Mouse (Mus musculus) E14TG2a.4 (cell line): ENCODE measurements around the gene Has3.
"Not testable (repeated sequence)": the region's sequence is repeated elsewhere in the genome, so short reads cannot be mapped to it uniquely, and the experiment has no call there.

Experiments used
- CTCF ChIP-seq: conservative IDR thresholded peaks from 2 replicates; pipeline ENCODE4 v1.5.1; 2014; ENCODE audit warnings: low read length
- NANOG ChIP-seq: IDR thresholded peaks from 2 replicates; pipeline ENCODE4 v1.6.1; 2014; ENCODE audit warnings: borderline replicate concordance, low read length, mixed read lengths
- POU5F1 ChIP-seq: IDR thresholded peaks from 2 replicates; pipeline ENCODE4 v1.6.1; 2014; ENCODE audit warnings: low read length, borderline replicate concordance

- TF ChIP-seq POU5F1, CTCF, NANOG: not testable (repeated sequence)
Measured at GRCm38 (mm10) chr8:106884826-106885400, 14.9 kb downstream of the Has3 start.
